Mouse (Mus musculus): Measurements from ENCODE around the gene Ugt2a1. TPM values are rescaled to one million over a fixed set of nuclear protein-coding genes. Genes with fewer than 3 reads are reported as not detected.
"Not testable (repeated sequence)": the region's sequence is repeated elsewhere in the genome, so short reads cannot be mapped to it uniquely, and the experiment has no call there.

Gene Ugt2a1
- total and polyA plus RNA-seq, 3 experiments: not detected

DNA sequence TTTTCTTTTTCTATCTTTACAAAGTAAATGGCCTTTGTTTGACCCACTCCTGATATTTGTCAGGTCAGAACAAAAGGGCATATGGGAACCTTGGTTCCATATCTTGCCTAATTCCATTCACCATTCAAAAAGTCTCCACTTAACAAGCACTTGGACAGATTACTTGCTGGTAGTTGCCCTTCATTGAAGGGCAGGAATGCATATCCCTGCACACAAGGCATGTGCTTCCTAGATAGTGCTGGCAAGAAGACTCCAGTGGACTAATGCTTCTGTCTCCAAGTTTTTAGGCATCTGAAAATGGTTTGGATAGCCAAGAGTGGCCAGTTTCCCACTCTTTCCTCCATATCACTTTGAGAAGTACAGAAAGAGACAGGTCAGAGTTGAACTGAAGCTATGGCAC lies 8.7 kb upstream of the Ugt2a1 start:
- Histone ChIP-seq H3K27ac (ENCODE audit: control insufficient read depth, low read depth, low read length) (no peak overlapping the region), H3K9me3 (replicated peaks; ENCODE audit: insufficient read depth, low read length) (no peaks in the 10 kb centered on the region), H3K27me3 (ENCODE audit: control insufficient read depth in 1 of 2, insufficient read depth in 2 of 2, low read length in 2 of 2) (no peaks in the 10 kb centered on the region), H3K79me2 (ENCODE audit: control insufficient read depth, insufficient read depth, low read length, poor library complexity) (no peaks in the 10 kb centered on the region), H3K4me3 (ENCODE audit: control insufficient read depth in 1 of 2, insufficient read depth in 1 of 2, low read depth in 2 of 2, low read length in 2 of 2) (no peak overlapping the region), H3K9ac (ENCODE audit: control insufficient read depth, low read depth, low read length, poor library complexity, severe bottlenecking) (no peak overlapping the region), H3K4me1 (ENCODE audit: control insufficient read depth in 1 of 2, insufficient read depth in 2 of 2, low read length in 2 of 2) (no peaks in the 10 kb centered on the region), H3K36me3 (ENCODE audit: control insufficient read depth in 1 of 2, insufficient read depth in 2 of 2, low read length in 2 of 2) (no peaks in the 10 kb centered on the region)
- TF ChIP-seq CHD2 (IDR thresholded peaks at IDR 0.05; ENCODE audit: low read length): no peak
- TF ChIP-seq MXI1 (IDR thresholded peaks at IDR 0.05; ENCODE audit: low read depth, low read length): no peak
- TF ChIP-seq GATA1 (IDR thresholded peaks at IDR 0.05; ENCODE audit: low read depth, low read length): no peak
- TF ChIP-seq POLR2A (IDR thresholded peaks at IDR 0.05; ENCODE audit: control insufficient read depth in 1 of 2, insufficient read depth in 1 of 2, low read depth in 1 of 2, low read length in 2 of 2, poor library complexity in 1 of 2): no peak
- no peak for TF ChIP-seq KAT2A (conservative IDR thresholded peaks at IDR 0.05; ENCODE audit: low read depth, low read length)
- TF ChIP-seq MAZ (IDR thresholded peaks at IDR 0.05; ENCODE audit: low read depth, low read length): no peak
- TF ChIP-seq ELF1 (IDR thresholded peaks at IDR 0.05; ENCODE audit: low read depth, low read length): no peak
- no peak for TF ChIP-seq SMC3 (IDR thresholded peaks at IDR 0.05; ENCODE audit: low read depth, low read length)
- no peak for TF ChIP-seq JUND (IDR thresholded peaks at IDR 0.05; ENCODE audit: low read depth, low read length)
- no peak for TF ChIP-seq MAX (IDR thresholded peaks at IDR 0.05; ENCODE audit: low read length)
- TF ChIP-seq CHD1 (IDR thresholded peaks at IDR 0.05; ENCODE audit: low read depth, low read length): no peak
- no peak for TF ChIP-seq ZKSCAN1 (IDR thresholded peaks at IDR 0.05; ENCODE audit: low read depth, low read length)
- no peak for TF ChIP-seq USF2 (IDR thresholded peaks at IDR 0.05; ENCODE audit: borderline replicate concordance in 1 of 2, insufficient read depth in 1 of 2, low read depth in 1 of 2, low read length in 2 of 2)
- no peak for TF ChIP-seq MYC (IDR thresholded peaks at IDR 0.05; ENCODE audit: low read depth, low read length)
- DNase-seq (ENCODE audit: low read depth, low spot score): no peak

DNA sequence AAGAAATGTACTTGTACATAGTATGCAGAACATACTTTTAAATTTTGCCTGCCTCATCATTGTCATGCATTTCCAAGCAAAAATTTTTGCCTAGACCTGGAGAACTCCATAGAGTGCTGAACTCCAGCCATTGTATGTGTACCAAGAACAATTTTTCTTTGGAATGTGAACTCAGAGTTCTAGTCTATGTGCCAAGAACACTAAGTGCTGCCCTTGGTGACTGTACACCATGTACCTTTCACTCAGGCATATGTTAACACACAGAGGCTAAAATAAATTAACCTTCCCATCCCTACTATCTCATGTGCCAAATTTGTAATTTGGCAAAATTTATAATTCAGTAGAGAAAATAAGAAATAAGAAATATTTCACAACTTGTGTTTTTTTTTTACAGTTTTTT lies 8.3 kb upstream of the Ugt2a1 start:
- H3K9me3 ChIP-seq (replicated peaks; ENCODE audit: insufficient read depth, low read length): no peaks in the 10 kb centered on the region
- no peak overlapping the region for H3K27ac ChIP-seq (ENCODE audit: control insufficient read depth, low read depth, low read length)
- TF ChIP-seq USF2 (IDR thresholded peaks at IDR 0.05; ENCODE audit: borderline replicate concordance in 1 of 2, insufficient read depth in 1 of 2, low read depth in 1 of 2, low read length in 2 of 2) (no peak), ZC3H11A (IDR thresholded peaks at IDR 0.05; ENCODE audit: low read depth, low read length) (no peak), ZKSCAN1 (IDR thresholded peaks at IDR 0.05; ENCODE audit: low read depth, low read length) (no peak), MAFK (IDR thresholded peaks at IDR 0.05; ENCODE audit: borderline replicate concordance, low read depth, low read length) (no peak), MYC (IDR thresholded peaks at IDR 0.05; ENCODE audit: low read depth, low read length) (no peak), EP300 (IDR thresholded peaks at IDR 0.05; ENCODE audit: low read depth in 1 of 2, low read length in 2 of 2) (no peak), SMC3 (IDR thresholded peaks at IDR 0.05; ENCODE audit: low read depth, low read length) (no peak), SIN3A (IDR thresholded peaks at IDR 0.05; ENCODE audit: low read length) (no peak), GATA1 (IDR thresholded peaks at IDR 0.05; ENCODE audit: low read depth, low read length) (no peak), CHD2 (IDR thresholded peaks at IDR 0.05; ENCODE audit: low read length) (no peak), POLR2AphosphoS5 (IDR thresholded peaks at IDR 0.05; ENCODE audit: borderline replicate concordance, low read depth, low read length) (no peak), ETS1 (IDR thresholded peaks at IDR 0.05; ENCODE audit: low read depth, low read length) (no peak), TAL1 (IDR thresholded peaks at IDR 0.05; ENCODE audit: low read length) (no peak), CTCF (IDR thresholded peaks at IDR 0.05 in 2 of 3, conservative IDR thresholded peaks at IDR 0.05 in 1 of 3; ENCODE audit: control insufficient read depth in 1 of 3, insufficient read depth in 1 of 3, low read depth in 2 of 3, low read length in 3 of 3, poor library complexity in 1 of 3, severe bottlenecking in 1 of 3) (no peak), RAD21 (IDR thresholded peaks at IDR 0.05; ENCODE audit: low read depth, low read length) (no peak), ELF1 (IDR thresholded peaks at IDR 0.05; ENCODE audit: low read depth, low read length) (no peak), UBTF (IDR thresholded peaks at IDR 0.05; ENCODE audit: borderline replicate concordance, insufficient read depth, low read depth, low read length) (no peak), BHLHE40 (IDR thresholded peaks at IDR 0.05; ENCODE audit: borderline replicate concordance, low read depth, low read length) (no peak)
- no peaks in the 10 kb centered on the region for H3K79me2 ChIP-seq (ENCODE audit: control insufficient read depth, insufficient read depth, low read length, poor library complexity)
- no peaks in the 10 kb centered on the region for H3K27me3 ChIP-seq (ENCODE audit: control insufficient read depth in 1 of 2, insufficient read depth in 2 of 2, low read length in 2 of 2)
- H3K9ac ChIP-seq (ENCODE audit: control insufficient read depth, low read depth, low read length, poor library complexity, severe bottlenecking): no peak overlapping the region
- H3K4me3 ChIP-seq (ENCODE audit: control insufficient read depth in 1 of 2, insufficient read depth in 1 of 2, low read depth in 2 of 2, low read length in 2 of 2): no peak overlapping the region
- H3K4me1 ChIP-seq (ENCODE audit: control insufficient read depth in 1 of 2, insufficient read depth in 2 of 2, low read length in 2 of 2): no peaks in the 10 kb centered on the region
- DNase-seq (ENCODE audit: low read depth, low spot score): no peak
- H3K36me3 ChIP-seq (ENCODE audit: control insufficient read depth in 1 of 2, insufficient read depth in 2 of 2, low read length in 2 of 2): no peaks in the 10 kb centered on the region

DNA sequence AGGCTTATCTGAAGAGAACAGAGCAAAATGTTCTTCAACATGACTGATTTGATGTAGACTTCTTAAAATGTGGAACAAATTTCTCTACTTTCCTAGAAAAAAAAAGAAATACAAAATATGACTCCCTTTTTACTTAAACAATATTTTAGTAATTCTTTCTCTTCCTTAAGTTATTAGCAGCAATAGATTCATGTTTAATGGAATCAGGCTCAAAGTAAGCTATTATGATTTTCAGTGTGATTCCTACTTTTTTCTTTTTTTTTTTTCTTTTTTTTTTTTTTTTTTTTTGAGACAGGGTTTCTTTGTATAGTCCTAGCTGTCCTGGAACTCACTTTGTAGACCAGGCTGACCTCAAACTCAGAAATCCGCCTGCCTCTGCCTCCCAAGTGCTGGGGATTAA lies 4.0 kb downstream of the Ugt2a1 start, which contains the start of gene Gm43638:
Gene Gm43638 (minus strand): TSS at position 101 of the 400 bp plus-strand sequence.
- not testable (repeated sequence) for H3K4me3 ChIP-seq (ENCODE audit: control insufficient read depth in 1 of 2, insufficient read depth in 1 of 2, low read depth in 2 of 2, low read length in 2 of 2); H3K27me3 ChIP-seq (ENCODE audit: control insufficient read depth in 1 of 2, insufficient read depth in 2 of 2, low read length in 2 of 2); H3K27ac ChIP-seq (ENCODE audit: control insufficient read depth, low read depth, low read length); H3K9ac ChIP-seq (ENCODE audit: control insufficient read depth, low read depth, low read length, poor library complexity, severe bottlenecking); H3K79me2 ChIP-seq (ENCODE audit: control insufficient read depth, insufficient read depth, low read length, poor library complexity); H3K36me3 ChIP-seq (ENCODE audit: control insufficient read depth in 1 of 2, insufficient read depth in 2 of 2, low read length in 2 of 2); DNase-seq (ENCODE audit: low read depth, low spot score); H3K9me3 ChIP-seq (replicated peaks; ENCODE audit: insufficient read depth, low read length); H3K4me1 ChIP-seq (ENCODE audit: control insufficient read depth in 1 of 2, insufficient read depth in 2 of 2, low read length in 2 of 2)
